Mouse (Mus musculus) erythroblast, embryonic 14.5 days (primary cell): ENCODE results near the gene Ern1.

Experiments used
- GATA1 ChIP-seq: IDR thresholded peaks from 2 replicates; pipeline ENCODE4 v1.6.1; 2012; ENCODE audit warnings: low read length, inconsistent platforms, mixed read lengths
- TAL1 ChIP-seq: IDR thresholded peaks from 3 replicates; pipeline ENCODE4 v1.6.1; 2012; ENCODE audit warnings: low read length, inconsistent platforms, mixed read lengths

GRCm38 (mm10) chr11:106428556-106428955, 59.1 kb downstream of the Ern1 start:
- TF ChIP-seq GATA1: no peak
- no peak for TF ChIP-seq TAL1
